Mouse (Mus musculus) central nervous system, embryonic 18 days (tissue): Measurements from ENCODE around the gene Olfr654. TPM values are rescaled to one million over a fixed set of nuclear protein-coding genes. Genes with fewer than 3 reads are reported as not detected.

Source experiments
- polyA plus RNA-seq: library from polyadenylated mRNA; depleted of rRNA; stranded (reverse); fragments of >200 nt; gene quantifications from 2 replicates; pipeline ENCODE4 v1.2.3, GENCODE M21; 2012; rRNA removed

The Olfr654 gene
- polyA plus RNA-seq, result not detected in 2 replicates

GRCm38 (mm10) chr7:104586725-104587124 is at the start of gene Olfr654:
TSS of gene Olfr654 (plus strand) at chr7:104587025.

GRCm38 (mm10) chr7:104549833-104550232 is 37.0 kb upstream of the Olfr654 start, which contains the start of gene Olfr651:
TSS of gene Olfr651 (plus strand) at chr7:104550133.

DNA sequence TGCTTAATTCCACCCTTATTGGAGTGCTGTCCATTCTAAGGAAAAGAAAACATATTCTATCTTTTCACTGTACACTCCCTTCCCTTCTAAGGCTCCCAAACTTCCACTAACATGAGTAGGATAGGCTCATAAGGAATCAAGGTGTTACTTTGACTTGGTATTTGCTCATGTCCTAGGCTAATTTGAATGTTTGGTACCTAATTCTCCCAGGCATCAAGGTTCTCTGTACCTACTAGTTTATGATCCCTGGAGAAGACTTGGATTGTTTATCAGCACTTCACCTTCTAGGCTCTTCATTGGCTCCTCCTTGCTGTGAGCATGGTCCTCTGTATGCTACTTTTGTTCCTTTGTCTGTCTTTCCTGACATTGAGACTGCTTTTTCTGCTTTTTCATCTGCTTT is 26.2 kb upstream of the Olfr654 start, which contains the start of gene Olfr652:
TSS of gene Olfr652 (plus strand) at position 301 of the 400 bp plus-strand sequence.

GRCm38 (mm10) chr7:104577014-104577413 is 9.8 kb upstream of the Olfr654 start, which contains the start of gene Olfr653:
TSS of gene Olfr653 (plus strand) at chr7:104577314.

DNA sequence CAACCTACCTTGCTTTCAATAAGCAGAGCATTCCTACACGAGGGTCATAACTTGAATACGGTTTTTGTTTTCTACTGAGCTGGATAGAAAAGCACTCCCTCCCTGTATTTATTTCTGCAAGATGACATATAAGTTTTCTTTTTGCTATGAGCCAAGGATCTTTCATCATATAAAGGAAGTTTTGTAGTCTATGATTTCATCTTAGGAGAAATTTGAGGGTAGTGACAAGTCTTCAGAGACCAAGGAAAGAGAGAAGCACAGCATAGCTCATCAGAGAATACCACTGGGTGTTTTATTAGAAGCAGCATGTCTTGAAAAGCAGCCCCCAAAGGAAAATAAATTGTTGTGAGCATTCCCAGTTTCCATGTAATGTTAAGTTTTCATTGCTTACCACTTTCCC is 14.9 kb downstream of the Olfr654 start, which contains the start of gene Olfr655:
TSS of gene Olfr655 (minus strand) at position 101 of the 400 bp plus-strand sequence.

GRCm38 (mm10) chr7:104613655-104614054 is 26.8 kb downstream of the Olfr654 start, which contains the start of gene Olfr656:
TSS of gene Olfr656 (plus strand) at chr7:104613955.

GRCm38 (mm10) chr7:104624494-104624893 is 37.7 kb downstream of the Olfr654 start, which contains the start of gene Olfr657:
TSS of gene Olfr657 (plus strand) at chr7:104624794.

Other genes starting within 250 kb of the Olfr654 start
- 1.7 and 1.9 TPM in 2 replicates for gene Trim12c, start 233.7 kb upstream of the Olfr654 start, polyA plus RNA-seq
- 0.05 TPM in 1 of 2 replicates, not detected in the other for gene Trim30b, start 217.1 kb upstream of the Olfr654 start, polyA plus RNA-seq
- gene Trim30c, start 186.2 kb upstream of the Olfr654 start, polyA plus RNA-seq, result 0.05 and 0.08 TPM in 2 replicates
- gene Trim30a, start 121.8 kb upstream of the Olfr654 start, polyA plus RNA-seq, result 1.3 and 1.9 TPM in 2 replicates
- 0.74 and 0.91 TPM in 2 replicates for gene Trim30d, start 79.2 kb upstream of the Olfr654 start, polyA plus RNA-seq
- not detected in 2 replicates for gene Olfr651, start 36.9 kb upstream of the Olfr654 start, polyA plus RNA-seq
- gene Olfr652, start 26.1 kb upstream of the Olfr654 start, polyA plus RNA-seq, result not detected in 2 replicates
- not detected in 2 replicates for gene Olfr653, start 9.7 kb upstream of the Olfr654 start, polyA plus RNA-seq
- gene Olfr655, start 14.8 kb downstream of the Olfr654 start, polyA plus RNA-seq, result 0.10 TPM in 1 of 2 replicates, not detected in the other
- gene Olfr656, start 26.9 kb downstream of the Olfr654 start, polyA plus RNA-seq, result not detected in 2 replicates
- not detected in 2 replicates for gene Olfr657, start 37.8 kb downstream of the Olfr654 start, polyA plus RNA-seq
- gene Olfr658, start 60.3 kb downstream of the Olfr654 start, polyA plus RNA-seq, result 0.09 and 0.15 TPM in 2 replicates
- gene Olfr659, start 79.7 kb downstream of the Olfr654 start, polyA plus RNA-seq, result not detected in 2 replicates
- not detected in 2 replicates for gene Olfr661, start 99.5 kb downstream of the Olfr654 start, polyA plus RNA-seq
- gene Usp17le, start 190.4 kb downstream of the Olfr654 start, polyA plus RNA-seq, result not detected in 2 replicates